Mouse (Mus musculus) spleen, postnatal 10 days (tissue): Measurements from ENCODE around the gene Nfe2l2.
"Not testable (repeated sequence)": the region's sequence is repeated elsewhere in the genome, so short reads cannot be mapped to it uniquely, and the experiment has no call there.

Experiments
- DNase-seq, 2 experiments: peaks; one replicate each; pipeline ENCODE4 v3.0.0; 2021 to 2022; ENCODE audit warnings: low spot score in 2 of 2

Nfe2l2 gene

DNA sequence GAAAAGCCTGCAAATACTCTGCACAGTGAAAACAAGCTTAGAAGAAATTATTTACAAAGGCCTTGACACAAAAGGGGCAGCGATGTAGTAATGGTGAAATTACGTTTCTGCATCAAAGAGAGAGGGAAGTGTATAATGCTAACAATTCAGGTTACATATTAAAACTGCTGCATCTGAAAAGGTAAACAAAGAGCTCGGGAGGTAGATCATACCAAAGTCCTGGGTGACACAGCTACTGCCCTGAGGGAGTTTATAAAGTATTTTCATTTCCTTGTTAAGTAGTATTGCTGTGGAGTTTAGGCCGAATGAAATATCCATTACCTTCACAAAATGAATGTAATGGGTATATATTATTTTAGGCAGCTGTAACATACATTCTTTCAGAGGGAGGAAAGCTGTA is 10.3 kb upstream of the Nfe2l2 start:
- no peak for DNase-seq

DNA sequence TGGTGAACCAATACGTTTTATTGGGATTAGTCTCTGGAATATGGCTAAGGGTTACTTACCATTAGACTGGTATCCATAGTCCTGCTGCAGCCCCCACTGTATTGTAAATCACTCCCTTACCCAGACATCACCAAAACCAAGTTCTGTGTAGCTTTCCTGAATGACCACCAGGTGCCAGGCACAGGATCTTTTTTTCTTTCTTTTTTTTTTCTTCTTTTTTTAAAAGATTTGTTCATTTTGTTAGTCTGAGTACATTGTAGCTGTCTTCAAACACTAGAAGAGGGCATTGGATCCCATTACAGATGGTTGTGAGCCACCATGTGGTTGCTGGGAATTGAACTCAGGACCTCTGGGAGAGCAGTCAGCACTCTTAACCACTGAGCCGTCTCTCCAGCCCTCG is 8.6 kb upstream of the Nfe2l2 start:
- DNase-seq = no peak

GRCm38 (mm10) chr2:75707420-75707819 is 3.0 kb upstream of the Nfe2l2 start:
- peak in 1 of 2 experiments; percentile 52 for DNase-seq

GRCm38 (mm10) chr2:75706435-75706834 is 2.0 kb upstream of the Nfe2l2 start:
- DNase-seq = no peak

DNA sequence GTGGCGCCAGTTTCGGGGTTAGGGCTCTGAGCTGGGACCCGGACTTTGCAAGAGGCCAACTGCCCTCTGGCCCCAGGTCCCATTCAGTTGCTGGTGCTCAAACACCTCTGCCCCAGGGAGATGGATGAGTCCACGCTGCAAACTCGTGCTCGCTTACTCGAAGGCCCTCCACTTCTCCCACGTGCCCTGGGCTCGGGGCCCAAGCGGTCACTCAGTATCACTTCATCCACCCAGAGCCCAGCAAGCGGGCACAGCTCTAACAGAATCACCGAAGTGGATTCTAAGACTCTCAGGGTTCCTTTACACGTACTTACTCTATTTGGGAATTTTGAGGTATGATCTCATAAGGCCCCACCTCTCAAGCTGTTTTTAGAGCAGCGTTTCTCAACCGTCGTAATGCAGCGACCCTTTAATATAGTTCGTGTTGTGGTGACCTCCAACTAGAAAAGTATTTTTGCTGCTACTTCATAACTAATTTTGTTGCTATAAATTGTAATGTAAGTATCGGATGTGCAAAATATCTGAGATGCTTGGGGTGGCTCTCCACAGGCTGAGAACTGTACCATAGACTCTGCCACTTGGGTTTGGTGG is 816 bp upstream of the Nfe2l2 start:
- DNase-seq = no peak

DNA sequence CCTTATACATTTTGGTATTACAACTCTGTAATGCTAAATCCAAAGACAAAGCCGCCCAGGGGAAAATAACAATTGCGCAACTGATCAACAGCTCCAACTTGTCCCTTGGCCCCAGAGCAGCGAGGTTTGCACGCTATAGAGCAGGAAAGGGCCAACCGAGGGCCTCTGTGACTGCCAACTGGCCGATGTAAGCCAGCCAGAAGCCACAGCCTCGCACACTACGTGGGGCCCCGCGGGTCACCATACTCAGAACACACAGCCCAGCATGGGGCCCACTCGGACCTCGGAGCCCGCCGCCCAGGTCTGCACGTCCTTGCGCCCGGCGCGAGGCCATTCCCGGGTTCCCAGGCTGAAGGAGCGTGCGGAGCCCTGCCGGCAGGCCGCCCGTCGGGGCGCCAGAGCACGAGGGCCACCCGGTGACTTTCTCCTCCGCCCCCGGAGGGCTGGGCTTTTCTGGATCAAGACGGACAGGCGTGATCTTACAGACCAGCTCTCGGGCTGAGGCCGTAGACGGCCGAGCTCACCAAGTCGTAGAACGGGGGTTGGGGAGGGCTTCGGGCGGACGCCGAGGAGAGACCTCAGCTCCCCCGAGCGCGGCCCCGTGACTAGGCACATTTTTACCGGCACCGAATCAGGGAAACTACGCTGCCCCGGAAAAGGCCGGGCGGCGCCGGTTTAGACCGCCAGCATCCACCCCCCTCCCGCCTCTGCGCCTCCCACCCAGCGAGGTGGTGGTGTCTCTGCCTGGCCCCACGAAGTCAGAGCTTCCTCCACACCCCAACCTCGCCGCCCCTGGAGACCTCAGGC is 863 bp downstream of the Nfe2l2 start:
- peak; percentile 89 to 91 for DNase-seq

GRCm38 (mm10) chr2:75702588-75702976 is 1.9 kb downstream of the Nfe2l2 start:
- DNase-seq = no peak

DNA sequence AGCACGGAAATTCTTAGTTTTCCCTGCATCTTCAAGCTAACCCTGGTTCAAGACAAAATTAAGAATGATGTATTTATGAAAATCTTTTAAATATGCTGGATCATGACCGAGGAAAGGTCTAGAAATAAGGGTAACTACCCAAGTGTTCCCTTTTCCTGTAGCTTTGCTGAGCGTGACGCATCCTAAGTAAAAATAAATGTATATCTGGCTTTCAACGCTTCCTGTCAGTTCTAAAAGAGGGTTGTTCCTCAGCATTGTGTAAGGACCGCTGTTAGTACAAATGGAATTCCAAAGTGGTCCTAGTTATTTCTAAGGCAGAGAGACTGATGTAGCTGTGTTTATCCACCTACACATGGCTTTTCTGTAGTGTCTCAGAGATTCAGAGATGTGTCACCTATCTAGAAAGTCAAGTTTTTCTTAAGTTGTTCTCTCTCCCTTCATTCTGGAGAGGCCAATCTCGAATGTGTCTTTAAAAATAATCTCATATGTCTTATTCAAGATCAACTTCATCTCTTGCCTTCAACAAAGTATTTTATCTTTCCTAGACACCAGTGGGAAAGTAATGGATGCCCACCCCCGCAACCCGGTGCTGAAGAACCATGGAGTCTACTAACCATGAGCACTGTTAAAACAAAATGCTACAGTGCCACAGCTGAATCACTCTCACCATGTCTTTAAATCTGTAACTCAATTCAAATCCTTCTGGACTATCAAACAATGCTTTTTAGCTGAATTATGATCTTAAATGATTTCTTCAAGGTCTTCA is 2.4 kb downstream of the Nfe2l2 start:
- no peak for DNase-seq

GRCm38 (mm10) chr2:75701207-75701606 is 3.2 kb downstream of the Nfe2l2 start:
- no peak for DNase-seq

- DNase-seq = no peak
Observed at GRCm38 (mm10) chr2:75700543-75700942, 3.9 kb downstream of the Nfe2l2 start.

- DNase-seq = no peak
Observed at GRCm38 (mm10) chr2:75698874-75699273, 5.6 kb downstream of the Nfe2l2 start.

DNA sequence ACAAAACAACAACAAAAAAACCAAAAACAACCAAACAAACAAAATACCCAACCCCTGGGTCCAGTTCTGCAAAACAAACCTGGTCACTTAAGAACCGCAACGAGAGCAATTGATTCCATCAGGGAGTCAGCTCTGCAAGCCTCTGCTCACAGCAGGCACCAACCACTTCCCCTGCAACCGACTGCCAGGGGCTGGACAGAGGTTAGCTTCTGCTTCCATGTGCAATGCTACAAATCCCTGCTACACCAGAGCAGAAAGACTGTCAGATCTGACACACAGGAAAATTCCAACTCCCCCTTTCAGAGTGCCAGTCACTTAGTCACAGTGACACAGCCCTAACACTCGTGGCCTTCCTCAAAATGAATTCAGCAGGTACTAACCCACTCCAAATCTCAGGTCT is 6.4 kb downstream of the Nfe2l2 start:
- DNase-seq = no peak

- DNase-seq = no peak
Observed at GRCm38 (mm10) chr2:75697222-75697621, 7.2 kb downstream of the Nfe2l2 start.

DNA sequence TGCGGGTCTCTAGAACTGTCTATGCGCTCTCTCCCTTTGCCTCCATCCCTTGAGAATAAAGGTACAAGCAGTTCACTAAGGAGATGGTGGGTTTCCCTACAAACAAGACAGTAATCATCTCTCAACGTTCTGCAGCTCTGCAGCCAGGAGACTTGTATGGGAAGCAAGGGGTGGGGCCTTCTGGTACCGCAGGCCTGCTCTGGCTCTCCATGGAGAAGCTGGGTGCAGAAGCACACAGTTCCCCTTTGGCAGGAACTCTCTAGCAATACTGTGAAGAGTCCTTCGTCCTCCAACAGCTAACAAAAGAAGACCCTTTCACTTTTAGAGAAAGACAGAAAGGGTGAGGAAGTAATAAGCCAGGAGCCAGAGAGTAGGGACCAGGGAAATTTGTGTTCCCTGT is 8.1 kb downstream of the Nfe2l2 start:
- DNase-seq = no peak

- no peak for DNase-seq
Observed at GRCm38 (mm10) chr2:75695676-75696350, 8.6 kb downstream of the Nfe2l2 start.

- not testable (repeated sequence) for DNase-seq
Observed at GRCm38 (mm10) chr2:75694926-75695325, 9.5 kb downstream of the Nfe2l2 start.

GRCm38 (mm10) chr2:75692369-75692768 is 12.1 kb downstream of the Nfe2l2 start:
- no peak for DNase-seq

GRCm38 (mm10) chr2:75691316-75691715 is 13.1 kb downstream of the Nfe2l2 start:
- no peak for DNase-seq

- no peak for DNase-seq
Observed at GRCm38 (mm10) chr2:75690656-75691055, 13.8 kb downstream of the Nfe2l2 start.

DNA sequence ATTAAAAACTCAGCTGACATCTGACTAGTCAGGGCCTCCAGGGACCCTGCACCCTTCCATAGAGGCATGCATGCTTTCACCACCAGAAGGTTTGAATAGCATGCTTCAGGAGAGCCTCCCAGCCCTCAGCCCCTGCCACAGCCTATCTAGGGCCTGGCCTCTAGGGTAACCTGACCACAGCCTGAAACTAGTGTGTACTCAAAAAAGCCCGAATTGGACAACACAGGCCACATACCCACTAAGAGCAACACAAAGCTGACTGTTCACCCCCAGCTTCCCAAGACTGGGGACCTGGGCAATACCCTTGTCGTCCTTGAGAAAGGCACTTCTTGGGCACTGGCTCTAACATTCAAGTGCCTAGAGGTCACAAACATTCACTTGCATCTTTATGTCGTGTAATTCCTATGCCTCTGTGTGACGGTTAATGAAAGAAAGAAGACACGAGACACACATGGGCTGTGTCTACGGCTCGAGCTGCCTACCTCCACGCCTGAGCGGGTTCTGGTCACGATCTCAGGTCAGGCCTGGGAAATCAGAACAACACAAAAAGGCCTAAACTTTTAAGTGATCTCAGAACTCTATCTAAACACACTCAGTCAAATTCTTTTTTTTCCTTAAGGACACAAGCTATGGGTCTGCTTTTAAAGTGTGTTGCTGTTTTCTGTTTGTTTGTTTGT is 14.8 kb downstream of the Nfe2l2 start:
- DNase-seq = peak in 1 of 2 experiments; percentile 35

GRCm38 (mm10) chr2:75688901-75689300 is 15.5 kb downstream of the Nfe2l2 start:
- DNase-seq = no peak
